Mouse (Mus musculus) cerebellum, adult 11-12 months (tissue): ENCODE results near the gene Irf7.
A peak's percentile ranks its signal among the peaks of the same experiment; 100 is the strongest.

ENCODE experiments used
- DNase-seq: peaks from one replicate; pipeline ENCODE4 v3.0.0; 2022

Irf7 gene

GRCm38 (mm10) chr7:141219558-141220099 is 46.7 kb downstream of the Irf7 start:
- DNase-seq = no peak

GRCm38 (mm10) chr7:141218557-141219133 is 47.6 kb downstream of the Irf7 start:
- no peak for DNase-seq

GRCm38 (mm10) chr7:141218141-141218540 is 48.1 kb downstream of the Irf7 start:
- no peak for DNase-seq

GRCm38 (mm10) chr7:141217343-141218013 is 48.8 kb downstream of the Irf7 start:
- no peak for DNase-seq

GRCm38 (mm10) chr7:141216894-141217293 is 49.4 kb downstream of the Irf7 start:
- DNase-seq = no peak

GRCm38 (mm10) chr7:141215880-141216733 is 50.2 kb downstream of the Irf7 start:
- no peak for DNase-seq

GRCm38 (mm10) chr7:141215101-141215879 is 51.0 kb downstream of the Irf7 start, which contains the start of gene Rassf7:
Gene Rassf7 (plus strand): TSS chr7:141215860.
- DNase-seq = peak; percentile 91

- no peak for DNase-seq
These were observed 52.0 kb downstream of the Irf7 start for GRCm38 (mm10) chr7:141214310-141214709.

- no peak for DNase-seq
These were observed 52.6 kb downstream of the Irf7 start, which contains the start of gene Lmntd2 for GRCm38 (mm10) chr7:141213605-141214235. Gene Lmntd2 (minus strand): TSS chr7:141214080.

- DNase-seq = no peak
These were observed 53.1 kb downstream of the Irf7 start for GRCm38 (mm10) chr7:141213133-141213532.
